9 mouse cellular contexts compared by ENCODE assay signal in the genomic region with DNA sequence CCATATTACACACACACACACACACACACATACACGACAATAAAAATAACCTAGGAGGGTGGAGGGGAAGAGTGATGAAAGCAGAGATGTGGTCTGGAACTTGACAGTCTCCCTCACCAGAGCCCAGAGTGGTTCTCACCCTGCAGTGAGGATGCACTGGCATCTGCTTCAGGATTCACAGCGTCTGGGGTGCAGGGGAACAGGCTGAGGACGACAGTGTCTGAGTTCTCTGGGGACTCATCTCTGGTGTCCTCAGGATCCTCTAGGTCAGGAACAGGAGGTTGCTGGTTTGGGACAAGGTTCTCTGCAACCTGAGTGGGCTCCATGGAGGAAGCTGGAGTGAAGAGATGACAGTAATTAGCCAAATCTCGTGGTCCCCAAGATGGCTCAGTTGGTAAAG. TPM values are rescaled to one million over a fixed set of nuclear protein-coding genes. Genes with fewer than 3 reads are reported as not detected.
DNase-seq lines count a peak whose midpoint lies in the region; ATAC-seq lines count a peak whose summit lies in the region.
"Had no signal": no experiment of that assay in that cellular context is flagged by ENCODE, and none has a peak within 500 bp of the region (broad histone marks: within the 10 kb centered on the region; RNA-seq: fewer than 3 reads in every experiment).

No protein-coding gene starts in this region.

- no peaks in the 10 kb centered on the region for H3K27me3 ChIP-seq in heart, embryonic 12.5 days (replicated peaks)
- H3K27me3 ChIP-seq in embryonic facial prominence, embryonic 10.5 days (replicated peaks; ENCODE audit: low read depth, poor library complexity, severe bottlenecking): no peaks in the 10 kb centered on the region
- H3K27me3 ChIP-seq in hindbrain, embryonic 15.5 days: no peaks in the 10 kb centered on the region
- no peaks in the 10 kb centered on the region for H3K27me3 ChIP-seq in midbrain, embryonic 13.5 days

- H3K27ac ChIP-seq in heart, embryonic 12.5 days (ENCODE audit: poor library complexity, severe bottlenecking): no peak overlapping the region
- no peak overlapping the region for H3K27ac ChIP-seq in embryonic facial prominence, embryonic 10.5 days (replicated peaks)
- H3K27ac ChIP-seq in hindbrain, embryonic 15.5 days (replicated peaks): no peak overlapping the region
- H3K27ac ChIP-seq in midbrain, embryonic 13.5 days: no peak overlapping the region

- intact Hi-C loops in heart, postnatal 25 days (cut with DNase I): no loop called here

- 72% methylated on average over 4 of the region's 4 CpGs for WGBS in heart, embryonic 12.5 days
- WGBS in embryonic facial prominence, embryonic 10.5 days: 81% methylated on average over 4 of the region's 4 CpGs
- 81% methylated on average over 4 of the region's 4 CpGs for WGBS in hindbrain, embryonic 15.5 days
- 77% methylated on average over 4 of the region's 4 CpGs for WGBS in midbrain, embryonic 13.5 days

- peak overlapping the region; percentile 73; the same call in 1 of the 2 replicates for H3K9ac ChIP-seq in heart, embryonic 12.5 days
- no peak overlapping the region for H3K9ac ChIP-seq in hindbrain, embryonic 15.5 days
- H3K9ac ChIP-seq in midbrain, embryonic 13.5 days (replicated peaks): peak overlapping the region; percentile 63; the same call in 1 of the 2 replicates

- no peak for ATAC-seq in heart, embryonic 12.5 days (ENCODE audit: insufficient number of reproducible peaks, low FRiP score)
- no peak for ATAC-seq in hindbrain, embryonic 15.5 days (ENCODE audit: low FRiP score, low read depth)
- no peak for ATAC-seq in midbrain, embryonic 13.5 days
- ATAC-seq in inflammation-experienced regulatory T-cells, adult 6 months: no peak

- H3K4me1 ChIP-seq in heart, embryonic 12.5 days (replicated peaks): peaks cover 27% of the 10 kb centered on the region
- H3K4me1 ChIP-seq in embryonic facial prominence, embryonic 10.5 days: peaks cover 21% of the 10 kb centered on the region
- H3K4me1 ChIP-seq in hindbrain, embryonic 15.5 days (replicated peaks): peaks cover 26% of the 10 kb centered on the region
- H3K4me1 ChIP-seq in midbrain, embryonic 13.5 days (replicated peaks): peaks cover 24% of the 10 kb centered on the region

- H3K4me3 ChIP-seq in heart, embryonic 12.5 days: peak overlapping the region; percentile 64
- peak overlapping the region; percentile 89 for H3K4me3 ChIP-seq in embryonic facial prominence, embryonic 10.5 days
- peak overlapping the region; percentile 82 for H3K4me3 ChIP-seq in hindbrain, embryonic 15.5 days
- peak overlapping the region; percentile 84 for H3K4me3 ChIP-seq in midbrain, embryonic 13.5 days (replicated peaks)

- peak overlapping the region; percentile 73 for H3K4me2 ChIP-seq in heart, embryonic 12.5 days
- peak overlapping the region; percentile 74 for H3K4me2 ChIP-seq in hindbrain, embryonic 15.5 days
- H3K4me2 ChIP-seq in midbrain, embryonic 13.5 days (replicated peaks): peak overlapping the region; percentile 70

- peaks cover 46% of the 10 kb centered on the region for H3K36me3 ChIP-seq in heart, embryonic 12.5 days
- peaks cover 58% of the 10 kb centered on the region for H3K36me3 ChIP-seq in embryonic facial prominence, embryonic 10.5 days (replicated peaks)
- peaks cover 34% of the 10 kb centered on the region for H3K36me3 ChIP-seq in hindbrain, embryonic 15.5 days
- peaks cover 49% of the 10 kb centered on the region for H3K36me3 ChIP-seq in midbrain, embryonic 13.5 days

- DNase-seq in heart, postnatal 25 days (ENCODE audit: low spot score): no peak
- no peak for DNase-seq in embryonic facial prominence, embryonic 10.5 days (ENCODE audit: low spot score)
- DNase-seq in right cerebral cortex, postnatal 4 days: no peak
- DNase-seq in natural killer cell, adult 2 months (ENCODE audit: low spot score in 2 of 2): no peak
- DNase-seq: thymus, adult 2 months had no signal

- no peaks in the 10 kb centered on the region for H3K9me3 ChIP-seq in heart, embryonic 12.5 days (replicated peaks)
- no peaks in the 10 kb centered on the region for H3K9me3 ChIP-seq in embryonic facial prominence, embryonic 10.5 days
- no peaks in the 10 kb centered on the region for H3K9me3 ChIP-seq in hindbrain, embryonic 15.5 days
- no peaks in the 10 kb centered on the region for H3K9me3 ChIP-seq in midbrain, embryonic 13.5 days

RNA-seq across cellular contexts. Expression of gene Rfxank, which starts 1.1 kb away (rescaled TPM):
- polyA plus RNA-seq in heart, embryonic 12.5 days (2016; fragmentation: Nextera tagmentation; extraction: Ambion mirVana): 17.7 and 18.7 TPM in 2 replicates
- total RNA-seq in heart, postnatal 25 days (2021): 10 to 100 TPM; 20.9 to 21.5 TPM
- 22.4 and 25.2 TPM in 2 replicates for polyA plus RNA-seq in embryonic facial prominence, embryonic 10.5 days (2016; fragmentation: Nextera tagmentation; extraction: Ambion mirVana)
- 13.0 and 13.6 TPM in 2 replicates for polyA plus RNA-seq in hindbrain, embryonic 15.5 days (2015; fragmentation: Nextera tagmentation; extraction: Ambion mirVana)
- 12.5 and 13.4 TPM in 2 replicates for polyA plus RNA-seq in midbrain, embryonic 13.5 days (2015; fragmentation: Nextera tagmentation; extraction: Ambion mirVana)
- 10 to 100 TPM; 36.6 to 71.1 (median 66.0) TPM for polyA plus RNA-seq in inflammation-experienced regulatory T-cells, adult 6 months (2017; shearing (Covaris generic))

RNA-seq across cellular contexts. Expression of gene Borcs8, which starts 1.4 kb away (rescaled TPM):
- polyA plus RNA-seq in heart, embryonic 12.5 days (2016; fragmentation: Nextera tagmentation; extraction: Ambion mirVana): 30.3 and 38.1 TPM in 2 replicates
- 10 to 100 TPM; 21.2 to 25.5 TPM for total RNA-seq in heart, postnatal 25 days (2021)
- 45.8 and 46.8 TPM in 2 replicates for polyA plus RNA-seq in embryonic facial prominence, embryonic 10.5 days (2016; fragmentation: Nextera tagmentation; extraction: Ambion mirVana)
- polyA plus RNA-seq in hindbrain, embryonic 15.5 days (2015; fragmentation: Nextera tagmentation; extraction: Ambion mirVana): 54.6 and 55.1 TPM in 2 replicates
- polyA plus RNA-seq in midbrain, embryonic 13.5 days (2015; fragmentation: Nextera tagmentation; extraction: Ambion mirVana): 53.0 and 56.5 TPM in 2 replicates
- 10 to 100 TPM; 83.2 to 86.8 (median 86.6) TPM for polyA plus RNA-seq in inflammation-experienced regulatory T-cells, adult 6 months (2017; shearing (Covaris generic))

RNA-seq across cellular contexts. Expression of gene Mef2b, which starts 1.6 kb away (rescaled TPM):
- polyA plus RNA-seq in heart, embryonic 12.5 days (2016; fragmentation: Nextera tagmentation; extraction: Ambion mirVana): not detected in 2 replicates
- total RNA-seq in heart, postnatal 25 days (2021): under 1 TPM in 1 of 2 experiments, not detected in 1; 0.31 TPM
- 0.69 and 0.70 TPM in 2 replicates for polyA plus RNA-seq in embryonic facial prominence, embryonic 10.5 days (2016; fragmentation: Nextera tagmentation; extraction: Ambion mirVana)
- polyA plus RNA-seq in hindbrain, embryonic 15.5 days (2015; fragmentation: Nextera tagmentation; extraction: Ambion mirVana): 0.48 and 0.80 TPM in 2 replicates
- 0.26 and 0.59 TPM in 2 replicates for polyA plus RNA-seq in midbrain, embryonic 13.5 days (2015; fragmentation: Nextera tagmentation; extraction: Ambion mirVana)
- 1 to 10 TPM in 1 of 3 experiments, under 1 TPM in 2; 0.29 to 2.2 (median 0.36) TPM for polyA plus RNA-seq in inflammation-experienced regulatory T-cells, adult 6 months (2017; shearing (Covaris generic))

RNA-seq across cellular contexts. Expression of gene Nr2c2ap, which starts 6.8 kb away (rescaled TPM):
- 28.5 and 29.1 TPM in 2 replicates for polyA plus RNA-seq in heart, embryonic 12.5 days (2016; fragmentation: Nextera tagmentation; extraction: Ambion mirVana)
- 1 to 10 TPM; 5.4 to 7.6 TPM for total RNA-seq in heart, postnatal 25 days (2021)
- polyA plus RNA-seq in embryonic facial prominence, embryonic 10.5 days (2016; fragmentation: Nextera tagmentation; extraction: Ambion mirVana): 32.0 and 33.4 TPM in 2 replicates
- polyA plus RNA-seq in hindbrain, embryonic 15.5 days (2015; fragmentation: Nextera tagmentation; extraction: Ambion mirVana): 38.3 and 42.8 TPM in 2 replicates
- 27.2 and 30.4 TPM in 2 replicates for polyA plus RNA-seq in midbrain, embryonic 13.5 days (2015; fragmentation: Nextera tagmentation; extraction: Ambion mirVana)
- 10 to 100 TPM; 37.8 to 49.3 (median 40.1) TPM for polyA plus RNA-seq in inflammation-experienced regulatory T-cells, adult 6 months (2017; shearing (Covaris generic))

RNA-seq across cellular contexts. Expression of gene Ncan, which starts 17.2 kb away (rescaled TPM):
- polyA plus RNA-seq in heart, embryonic 12.5 days (2016; fragmentation: Nextera tagmentation; extraction: Ambion mirVana): 0.17 and 0.31 TPM in 2 replicates
- under 1 TPM in 1 of 2 experiments, not detected in 1; 0.03 TPM for total RNA-seq in heart, postnatal 25 days (2021)
- 6.2 and 6.8 TPM in 2 replicates for polyA plus RNA-seq in embryonic facial prominence, embryonic 10.5 days (2016; fragmentation: Nextera tagmentation; extraction: Ambion mirVana)
- 165 and 193 TPM in 2 replicates for polyA plus RNA-seq in hindbrain, embryonic 15.5 days (2015; fragmentation: Nextera tagmentation; extraction: Ambion mirVana)
- 139 and 146 TPM in 2 replicates for polyA plus RNA-seq in midbrain, embryonic 13.5 days (2015; fragmentation: Nextera tagmentation; extraction: Ambion mirVana)
- polyA plus RNA-seq in inflammation-experienced regulatory T-cells, adult 6 months (2017; shearing (Covaris generic)): not detected
